Mouse (Mus musculus) myocyte (in vitro differentiated cells): ENCODE results near the gene Tmem202.

Experiments used
- CEBPB ChIP-seq: IDR thresholded peaks from 2 replicates; pipeline ENCODE4 v1.6.1; 2011; ENCODE audit warnings: mild to moderate bottlenecking, moderate library complexity; ENCODE audit not compliant: poor library complexity, insufficient read depth, severe bottlenecking
- E2F4 ChIP-seq: IDR thresholded peaks from one replicate; pipeline ENCODE4 v1.6.1; 2011; ENCODE audit warnings: mild to moderate bottlenecking, control low read depth, moderate library complexity; ENCODE audit not compliant: insufficient read depth
- MAX ChIP-seq: IDR thresholded peaks from one replicate; pipeline ENCODE4 v1.6.1; 2011; ENCODE audit warnings: low read depth, mild to moderate bottlenecking, control low read depth
- MYOD1 ChIP-seq, 3 experiments: IDR thresholded peaks; one replicate each; pipeline ENCODE4 v1.6.1; 2011; ENCODE audit warnings: control low read depth in 2 of 3, low read depth in 2 of 3, mild to moderate bottlenecking in 2 of 3, moderate library complexity in 1 of 3; ENCODE audit not compliant: insufficient read length in 2 of 3, control insufficient read depth in 1 of 3
- MYOG ChIP-seq, 3 experiments: IDR thresholded peaks; one replicate each; pipeline ENCODE4 v1.6.1; 2011; ENCODE audit warnings: control low read depth in 2 of 3, low read depth in 2 of 3, mild to moderate bottlenecking in 2 of 3; ENCODE audit not compliant: insufficient read length in 2 of 3, control insufficient read depth in 1 of 3, insufficient read depth in 1 of 3
- POLR2A ChIP-seq: IDR thresholded peaks from one replicate; pipeline ENCODE4 v1.6.1; 2011; ENCODE audit warnings: low read depth, mild to moderate bottlenecking, control low read depth, moderate library complexity; ENCODE audit not compliant: insufficient read length
- POLR2AphosphoS2 ChIP-seq: IDR thresholded peaks from one replicate; pipeline ENCODE4 v1.6.1; 2011; ENCODE audit warnings: low read depth, control low read depth; ENCODE audit not compliant: insufficient read length
- REST ChIP-seq: IDR thresholded peaks from one replicate; pipeline ENCODE4 v1.6.1; 2011; ENCODE audit warnings: mild to moderate bottlenecking, control low read depth, moderate library complexity; ENCODE audit not compliant: insufficient read depth, insufficient read length
- SRF ChIP-seq: IDR thresholded peaks from one replicate; pipeline ENCODE4 v1.6.1; 2011; ENCODE audit warnings: low read depth; ENCODE audit not compliant: control insufficient read depth, insufficient read length
- TCF12 ChIP-seq: IDR thresholded peaks from one replicate; pipeline ENCODE4 v1.6.1; 2011; ENCODE audit warnings: mild to moderate bottlenecking, control low read depth; ENCODE audit not compliant: poor library complexity, insufficient read depth, severe bottlenecking
- USF1 ChIP-seq: IDR thresholded peaks from one replicate; pipeline ENCODE4 v1.6.1; 2011; ENCODE audit warnings: low read depth, mild to moderate bottlenecking, control low read depth, moderate library complexity

DNA sequence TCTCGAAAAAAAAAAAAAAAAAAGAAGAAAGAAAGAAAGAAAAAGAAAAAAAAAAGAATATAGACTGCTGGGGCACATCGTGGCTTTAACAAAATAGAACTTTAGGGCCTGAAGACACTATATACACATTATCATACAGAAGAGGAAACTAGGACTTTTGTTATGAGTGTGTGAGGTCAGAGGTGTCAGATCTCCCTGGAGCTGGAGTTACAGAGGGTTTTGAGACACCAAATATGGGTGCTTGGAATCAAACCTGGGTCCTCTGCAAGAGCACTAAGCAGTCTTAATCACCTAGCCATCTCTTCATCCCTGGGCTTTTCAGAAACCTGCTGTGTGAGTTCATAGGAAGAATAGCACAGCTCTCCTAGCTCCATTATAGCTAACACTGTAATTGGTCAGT lies 6.2 kb downstream of the Tmem202 start:
- TF ChIP-seq POLR2A (no peak), MYOD1 (IDR thresholded peaks at IDR 0.05; ENCODE audit: control insufficient read depth in 1 of 3, insufficient read length in 2 of 3, low read depth in 2 of 3) (no peak), MAX (no peak), SRF (no peak), TCF12 (no peak), USF1 (no peak), POLR2AphosphoS2 (no peak), E2F4 (no peak), MYOG (IDR thresholded peaks at IDR 0.05; ENCODE audit: control insufficient read depth in 1 of 3, insufficient read depth in 1 of 3, insufficient read length in 2 of 3, low read depth in 2 of 3) (no peak), CEBPB (no peak), REST (no peak)
